Mouse (Mus musculus): Measurements from ENCODE around the gene Rtn3. TPM values are rescaled to one million over a fixed set of nuclear protein-coding genes. Genes with fewer than 3 reads are reported as not detected.

The Rtn3 gene
- total and polyA plus RNA-seq, 3 experiments: 33.2 to 189 (median 62.7) TPM

GRCm38 (mm10) chr19:7522856-7523255 is 39.8 kb upstream of the Rtn3 start:
- Histone ChIP-seq H3K4me3 (ENCODE audit: low read depth, low read length) (no peak overlapping the region), H3K4me1 (ENCODE audit: insufficient read depth, low read depth, low read length) (no peaks in the 10 kb centered on the region), H3K9me3 (replicated peaks) (no peaks in the 10 kb centered on the region), H3K36me3 (replicated peaks) (peaks cover 79% of the 10 kb centered on the region), H3K27me3 (ENCODE audit: insufficient read depth, low read length) (no peaks in the 10 kb centered on the region)
- ATAC-seq (ENCODE audit: extremely low read depth, insufficient number of reproducible peaks, low FRiP score, poor library complexity, severe bottlenecking) (no peak), DNase-seq (ENCODE audit: low spot score) (no peak)
- no peak for TF ChIP-seq TAL1 (conservative IDR thresholded peaks at IDR 0.05; ENCODE audit: low read depth, low read length)
- no peak for TF ChIP-seq POLR2AphosphoS5 (IDR thresholded peaks at IDR 0.05; ENCODE audit: insufficient replicate concordance, low read depth, low read length)
- TF ChIP-seq CTCF (IDR thresholded peaks at IDR 0.05; ENCODE audit: low read depth, low read length): no peak
- TF ChIP-seq GATA2 (IDR thresholded peaks at IDR 0.05; ENCODE audit: borderline replicate concordance, low read depth, low read length): no peak
- TF ChIP-seq GATA1 (IDR thresholded peaks at IDR 0.05; ENCODE audit: borderline replicate concordance, low read length): no peak

DNA sequence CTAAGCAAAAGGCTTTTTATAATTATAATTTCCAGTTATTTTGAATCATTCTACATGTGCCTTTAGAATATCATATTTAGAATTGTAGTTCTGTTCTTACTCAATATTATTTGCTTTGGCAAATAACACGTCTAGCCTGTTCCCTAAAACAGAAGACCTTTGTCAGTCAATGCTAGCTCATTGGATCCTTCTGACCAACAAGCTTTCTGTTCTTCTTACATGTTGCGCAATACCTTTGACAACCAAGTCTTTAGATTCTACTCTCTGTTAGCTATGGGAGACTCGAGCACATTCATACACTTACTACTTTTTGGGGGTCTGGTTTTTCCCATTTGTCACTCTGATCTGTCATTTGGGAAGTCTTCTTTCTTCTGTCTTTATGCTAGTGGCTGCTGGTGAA is 38.5 kb upstream of the Rtn3 start:
- ATAC-seq (ENCODE audit: extremely low read depth, insufficient number of reproducible peaks, low FRiP score, poor library complexity, severe bottlenecking) (no peak), DNase-seq (ENCODE audit: low spot score) (no peak)
- Histone ChIP-seq H3K27me3 (ENCODE audit: insufficient read depth, low read length) (no peaks in the 10 kb centered on the region), H3K4me1 (ENCODE audit: insufficient read depth, low read depth, low read length) (no peaks in the 10 kb centered on the region), H3K9me3 (replicated peaks) (no peaks in the 10 kb centered on the region), H3K36me3 (replicated peaks) (peaks cover 79% of the 10 kb centered on the region), H3K4me3 (ENCODE audit: low read depth, low read length) (no peak overlapping the region)
- no peak for TF ChIP-seq GATA1 (IDR thresholded peaks at IDR 0.05; ENCODE audit: borderline replicate concordance, low read length)
- TF ChIP-seq TAL1 (conservative IDR thresholded peaks at IDR 0.05; ENCODE audit: low read depth, low read length): no peak
- TF ChIP-seq POLR2AphosphoS5 (IDR thresholded peaks at IDR 0.05; ENCODE audit: insufficient replicate concordance, low read depth, low read length): no peak

GRCm38 (mm10) chr19:7516437-7516836 is 33.4 kb upstream of the Rtn3 start:
- DNase-seq (ENCODE audit: low spot score): no peak
- TF ChIP-seq TAL1 (conservative IDR thresholded peaks at IDR 0.05; ENCODE audit: low read depth, low read length) (no peak), GATA2 (IDR thresholded peaks at IDR 0.05; ENCODE audit: borderline replicate concordance, low read depth, low read length) (no peak), POLR2AphosphoS5 (IDR thresholded peaks at IDR 0.05; ENCODE audit: insufficient replicate concordance, low read depth, low read length) (no peak), GATA1 (IDR thresholded peaks at IDR 0.05; ENCODE audit: borderline replicate concordance, low read length) (no peak), CTCF (IDR thresholded peaks at IDR 0.05; ENCODE audit: low read depth, low read length) (no peak)
- no peak for ATAC-seq (ENCODE audit: extremely low read depth, insufficient number of reproducible peaks, low FRiP score, poor library complexity, severe bottlenecking)

GRCm38 (mm10) chr19:7508026-7508425 is 24.9 kb upstream of the Rtn3 start:
- no peak for ATAC-seq (ENCODE audit: extremely low read depth, insufficient number of reproducible peaks, low FRiP score, poor library complexity, severe bottlenecking)
- Histone ChIP-seq H3K36me3 (replicated peaks) (peaks cover 55% of the 10 kb centered on the region), H3K27me3 (ENCODE audit: insufficient read depth, low read length) (no peaks in the 10 kb centered on the region), H3K4me3 (ENCODE audit: low read depth, low read length) (no peak overlapping the region), H3K4me1 (ENCODE audit: insufficient read depth, low read depth, low read length) (peaks cover 6% of the 10 kb centered on the region; the same call in 1 of the 2 replicates), H3K9me3 (replicated peaks) (no peaks in the 10 kb centered on the region)
- TF ChIP-seq CTCF (IDR thresholded peaks at IDR 0.05; ENCODE audit: low read depth, low read length) (no peak), GATA2 (IDR thresholded peaks at IDR 0.05; ENCODE audit: borderline replicate concordance, low read depth, low read length) (no peak), POLR2AphosphoS5 (IDR thresholded peaks at IDR 0.05; ENCODE audit: insufficient replicate concordance, low read depth, low read length) (no peak), GATA1 (IDR thresholded peaks at IDR 0.05; ENCODE audit: borderline replicate concordance, low read length) (no peak), TAL1 (conservative IDR thresholded peaks at IDR 0.05; ENCODE audit: low read depth, low read length) (no peak)
- no peak for DNase-seq (ENCODE audit: low spot score)

More at GRCm38 (mm10) chr19:7516437-7516836, 33.4 kb upstream of the Rtn3 start:
- H3K27me3 ChIP-seq (ENCODE audit: insufficient read depth, low read length): no peaks in the 10 kb centered on the region
- H3K4me3 ChIP-seq (ENCODE audit: low read depth, low read length): no peak overlapping the region
- peaks cover 2% of the 10 kb centered on the region; the same call in 1 of the 2 replicates for H3K4me1 ChIP-seq (ENCODE audit: insufficient read depth, low read depth, low read length)
- H3K9me3 ChIP-seq (replicated peaks): no peaks in the 10 kb centered on the region
- H3K36me3 ChIP-seq (replicated peaks): peaks cover 68% of the 10 kb centered on the region

DNA sequence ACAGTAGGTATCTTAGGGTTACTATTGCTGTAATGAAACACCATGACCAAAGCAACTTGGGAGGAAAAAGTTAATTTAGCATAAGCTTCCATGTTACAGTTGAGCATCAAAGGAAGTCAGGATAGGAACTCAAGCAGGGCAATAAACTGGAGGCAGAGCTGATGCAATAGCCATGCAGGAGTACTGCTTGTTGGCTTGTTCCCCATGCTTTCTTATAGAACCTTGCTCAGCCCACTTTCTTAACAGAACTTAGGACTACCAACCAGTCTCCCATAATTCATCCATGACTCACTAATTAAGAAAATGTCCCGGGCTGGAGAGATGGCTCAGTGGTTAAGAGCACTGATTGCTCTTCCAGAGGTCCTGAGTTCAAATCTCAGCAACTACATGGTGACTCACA is 23.2 kb upstream of the Rtn3 start:
- TF ChIP-seq CTCF (IDR thresholded peaks at IDR 0.05; ENCODE audit: low read depth, low read length) (no peak), GATA2 (IDR thresholded peaks at IDR 0.05; ENCODE audit: borderline replicate concordance, low read depth, low read length) (no peak), POLR2AphosphoS5 (IDR thresholded peaks at IDR 0.05; ENCODE audit: insufficient replicate concordance, low read depth, low read length) (no peak), GATA1 (IDR thresholded peaks at IDR 0.05; ENCODE audit: borderline replicate concordance, low read length) (no peak), TAL1 (conservative IDR thresholded peaks at IDR 0.05; ENCODE audit: low read depth, low read length) (no peak)
- Histone ChIP-seq H3K9me3 (replicated peaks) (no peaks in the 10 kb centered on the region), H3K4me1 (ENCODE audit: insufficient read depth, low read depth, low read length) (peaks cover 3% of the 10 kb centered on the region; the same call in 1 of the 2 replicates), H3K4me3 (ENCODE audit: low read depth, low read length) (no peak overlapping the region), H3K36me3 (replicated peaks) (peaks cover 42% of the 10 kb centered on the region), H3K27me3 (ENCODE audit: insufficient read depth, low read length) (no peaks in the 10 kb centered on the region)
- no peak for DNase-seq (ENCODE audit: low spot score)
- ATAC-seq (ENCODE audit: extremely low read depth, insufficient number of reproducible peaks, low FRiP score, poor library complexity, severe bottlenecking): no peak

DNA sequence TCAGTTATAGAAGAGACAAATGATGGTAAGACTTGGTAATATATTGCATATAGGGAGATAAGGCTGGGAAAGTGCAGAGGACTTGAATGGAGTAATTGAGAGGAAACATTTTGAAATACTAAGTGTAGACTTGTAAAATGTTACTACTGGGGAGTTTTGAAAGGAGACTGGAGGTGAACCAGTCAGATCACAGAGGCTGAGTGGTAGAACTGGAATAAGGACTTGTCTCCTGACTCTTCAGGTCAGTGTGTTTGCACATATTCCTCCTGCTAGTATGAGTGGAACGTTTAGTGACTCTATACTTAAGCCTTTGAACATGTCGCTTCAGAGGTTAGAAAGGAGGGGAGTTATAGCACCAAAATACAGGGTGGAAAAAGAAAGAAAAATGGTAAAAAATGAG is 19.4 kb upstream of the Rtn3 start:
- ATAC-seq (ENCODE audit: extremely low read depth, insufficient number of reproducible peaks, low FRiP score, poor library complexity, severe bottlenecking): no peak
- H3K27me3 ChIP-seq (ENCODE audit: insufficient read depth, low read length): no peaks in the 10 kb centered on the region
- H3K4me3 ChIP-seq (ENCODE audit: low read depth, low read length): no peak overlapping the region
- peaks cover 25% of the 10 kb centered on the region for H3K36me3 ChIP-seq (replicated peaks)
- DNase-seq (ENCODE audit: low spot score): no peak
- TF ChIP-seq GATA1 (IDR thresholded peaks at IDR 0.05; ENCODE audit: borderline replicate concordance, low read length): no peak
- no peak for TF ChIP-seq GATA2 (IDR thresholded peaks at IDR 0.05; ENCODE audit: borderline replicate concordance, low read depth, low read length)
- TF ChIP-seq CTCF (IDR thresholded peaks at IDR 0.05; ENCODE audit: low read depth, low read length): no peak
- no peaks in the 10 kb centered on the region for H3K9me3 ChIP-seq (replicated peaks)
- no peaks in the 10 kb centered on the region; the same call in 1 of the 2 replicates for H3K4me1 ChIP-seq (ENCODE audit: insufficient read depth, low read depth, low read length)
